Mouse (Mus musculus) thymus, postnatal 14 days (tissue): ENCODE results near the gene Cyp24a1.

Experiments used
- DNase-seq: peaks from one replicate; pipeline ENCODE4 v3.0.0; 2021

Cyp24a1 gene

GRCm38 (mm10) chr2:170436204-170436603, 60.7 kb downstream of the Cyp24a1 start:
- no peak for DNase-seq
